Comparison of ENCODE assay signal across 8 mouse cellular contexts in the genomic region with DNA sequence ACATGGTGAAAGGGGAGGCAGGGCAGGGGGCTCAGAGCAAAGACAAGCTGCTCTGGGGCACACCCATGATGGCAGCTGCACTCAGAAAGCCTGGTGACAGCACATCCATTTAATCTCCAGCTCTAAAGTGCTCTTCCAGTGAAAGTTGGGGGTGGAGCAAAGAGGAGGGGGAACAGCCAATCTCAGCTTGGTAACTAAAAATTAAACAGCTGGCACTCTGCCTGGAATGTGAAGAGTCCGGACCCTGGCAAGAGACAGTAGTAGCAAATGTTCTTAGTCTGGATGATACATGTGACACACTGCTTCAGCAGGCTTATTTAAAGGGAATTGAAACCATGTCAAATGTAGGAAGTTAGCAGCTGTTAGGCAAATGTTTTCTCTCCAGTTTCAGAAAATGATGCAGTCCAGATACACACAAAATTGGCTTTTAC. TPM values are rescaled to one million over a fixed set of nuclear protein-coding genes. Genes with fewer than 3 reads are reported as not detected.
DNase-seq lines count a peak whose midpoint lies in the region; ATAC-seq and TF ChIP-seq lines count a peak whose summit lies in the region.

No protein-coding gene starts in this region.

- TF ChIP-seq CTCF in lung, embryonic 14.5 days (IDR thresholded peaks at IDR 0.05; ENCODE audit: low read depth): no peak

- H3K27me3 ChIP-seq in forebrain, embryonic 16.5 days (replicated peaks; ENCODE audit: control insufficient read depth, insufficient read depth, low read length): no peaks in the 10 kb centered on the region
- H3K27me3 ChIP-seq in lung, embryonic 14.5 days (ENCODE audit: insufficient read depth, low read length): no peaks in the 10 kb centered on the region

- no peak overlapping the region for H3K9ac ChIP-seq in forebrain, embryonic 16.5 days (replicated peaks; ENCODE audit: low read depth, low read length)
- H3K9ac ChIP-seq in lung, embryonic 14.5 days: no peak overlapping the region

- WGBS in forebrain, embryonic 16.5 days: 7% methylated on average over 1 of the region's 1 CpGs
- 3% methylated on average over 1 of the region's 1 CpGs for WGBS in lung, embryonic 14.5 days

- peak; percentile 97 for ATAC-seq in forebrain, embryonic 16.5 days
- peak; percentile 98 for ATAC-seq in lung, embryonic 14.5 days (ENCODE audit: insufficient read depth)

- H3K4me3 ChIP-seq in forebrain, embryonic 16.5 days (replicated peaks; ENCODE audit: low read length): no peak overlapping the region
- H3K4me3 ChIP-seq in lung, embryonic 14.5 days (ENCODE audit: low read depth, low read length): no peak overlapping the region

- no peaks in the 10 kb centered on the region for H3K9me3 ChIP-seq in forebrain, embryonic 16.5 days (ENCODE audit: control insufficient read depth, low read length)
- no peaks in the 10 kb centered on the region for H3K9me3 ChIP-seq in lung, embryonic 14.5 days (ENCODE audit: low read depth, low read length)

- DNase-seq in urinary bladder, postnatal 25 days (ENCODE audit: low spot score): peak; percentile 27
- no peak for DNase-seq in urinary bladder, adult 2 months (ENCODE audit: low spot score)
- peak; percentile 96 for DNase-seq in heart, postnatal 10 days
- DNase-seq in kidney, postnatal 4 days: peak; percentile 70 to 82
- peak; percentile 99 for DNase-seq in lung, embryonic 14.5 days
- peak; percentile 29 for DNase-seq in retina, embryonic 14.5 days (ENCODE audit: low spot score)
- no peak for DNase-seq in thymus, postnatal 14 days

- H3K36me3 ChIP-seq in forebrain, embryonic 16.5 days (ENCODE audit: control insufficient read depth, insufficient read depth): peaks cover 5% of the 10 kb centered on the region
- H3K36me3 ChIP-seq in lung, embryonic 14.5 days (ENCODE audit: insufficient read depth): peaks cover 22% of the 10 kb centered on the region

- H3K4me2 ChIP-seq in forebrain, embryonic 16.5 days (ENCODE audit: low read length): peak overlapping the region; percentile 22
- peak overlapping the region; percentile 46 for H3K4me2 ChIP-seq in lung, embryonic 14.5 days

- peaks cover 13% of the 10 kb centered on the region for H3K4me1 ChIP-seq in forebrain, embryonic 16.5 days (replicated peaks; ENCODE audit: control insufficient read depth, insufficient read depth, low read length)
- peaks cover 8% of the 10 kb centered on the region; the same call in 1 of the 2 replicates for H3K4me1 ChIP-seq in lung, embryonic 14.5 days (ENCODE audit: insufficient read depth)

- H3K27ac ChIP-seq in forebrain, embryonic 16.5 days (ENCODE audit: low read length): peak overlapping the region; percentile 43; the same call in 1 of the 2 replicates
- peak overlapping the region; percentile 60 for H3K27ac ChIP-seq in lung, embryonic 14.5 days (ENCODE audit: low read depth)

- intact Hi-C loops in heart, postnatal 10 days (cut with DNase I): loop anchor here (2.0 kb wide), 1 partner anchor 23 kb away; a partner anchor contains a TSS

RNA-seq across cellular contexts. Expression of a gene that starts 23.9 kb away (rescaled TPM):
- polyA plus RNA-seq in urinary bladder, adult 2 months (2012; rRNA removed): 46.1 and 53.3 TPM in 2 replicates
- polyA plus RNA-seq in forebrain, embryonic 16.5 days (2015; fragmentation: Nextera tagmentation; extraction: Ambion mirVana): 40.0 and 48.5 TPM in 2 replicates
- 100 to 1,000 TPM; 191 to 196 TPM for total RNA-seq in heart, postnatal 10 days (2021)
- 54.0 and 57.9 TPM in 2 replicates for polyA plus RNA-seq in lung, embryonic 14.5 days (2014; fragmentation: Nextera tagmentation; extraction: Ambion mirVana)

RNA-seq across cellular contexts. Expression of a gene that starts 27.7 kb away (rescaled TPM):
- polyA plus RNA-seq in urinary bladder, adult 2 months (2012; rRNA removed): 54.0 and 62.6 TPM in 2 replicates
- polyA plus RNA-seq in forebrain, embryonic 16.5 days (2015; fragmentation: Nextera tagmentation; extraction: Ambion mirVana): 19.8 and 20.6 TPM in 2 replicates
- 10 to 100 TPM; 48.8 to 56.8 TPM for total RNA-seq in heart, postnatal 10 days (2021)
- 54.7 and 58.2 TPM in 2 replicates for polyA plus RNA-seq in lung, embryonic 14.5 days (2014; fragmentation: Nextera tagmentation; extraction: Ambion mirVana)

Comparison
In these comparisons a context has a peak if more than half of its experiments do, and no peak if none do; other contexts are left out.
1. DNase-seq: peak in urinary bladder, postnatal 25 days (single experiment), heart, postnatal 10 days (2 of 2), kidney, postnatal 4 days (2 of 2), lung, embryonic 14.5 days (single experiment) and retina, embryonic 14.5 days (single experiment); none in urinary bladder, adult 2 months (single experiment) and thymus, postnatal 14 days (single experiment).